In the genomic region with DNA sequence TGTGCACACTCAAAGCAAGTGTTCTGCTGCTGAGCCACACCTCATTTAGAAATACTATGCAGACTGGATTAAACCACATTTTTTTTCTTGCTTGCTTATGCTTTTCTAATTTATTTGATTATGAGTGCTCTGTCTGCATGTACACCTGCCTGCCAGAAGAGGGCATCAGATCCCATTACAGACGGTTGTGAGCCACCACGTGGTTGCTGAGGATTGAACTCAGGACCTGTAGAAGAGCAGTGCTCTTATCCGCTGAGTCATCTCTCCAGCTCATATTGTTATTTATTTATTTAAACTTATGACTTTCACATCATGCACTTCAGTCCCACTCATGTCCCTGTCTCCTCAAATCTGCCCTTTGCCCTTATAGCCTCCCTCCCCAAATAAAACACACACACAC, we compare ENCODE assay signal across 17 mouse cellular contexts. TPM values are rescaled to one million over a fixed set of nuclear protein-coding genes. Genes with fewer than 3 reads are reported as not detected.
DNase-seq lines count a peak whose midpoint lies in the region; ATAC-seq and TF ChIP-seq lines count a peak whose summit lies in the region.
"Had no signal": no experiment of that assay in that cellular context is flagged by ENCODE, and none has a peak within 500 bp of the region (broad histone marks: within the 10 kb centered on the region; RNA-seq: fewer than 3 reads in every experiment).

No protein-coding gene starts in this region.

- 31% methylated on average over 3 of the region's 3 CpGs for WGBS in liver, embryonic 13.5 days (ENCODE audit: insufficient replicate concordance)
- 39% methylated on average over 3 of the region's 3 CpGs for WGBS in liver, embryonic 12.5 days (ENCODE audit: insufficient replicate concordance)
- 42% methylated on average over 3 of the region's 3 CpGs for WGBS in liver, embryonic 15.5 days (ENCODE audit: insufficient replicate concordance)

- H3K4me1 ChIP-seq in liver, embryonic 13.5 days (replicated peaks) = peaks cover 66% of the 10 kb centered on the region
- peaks cover 56% of the 10 kb centered on the region for H3K4me1 ChIP-seq in liver, embryonic 12.5 days
- H3K4me1 ChIP-seq in ES-E14 (ENCODE audit: control insufficient read depth in 2 of 2, insufficient read depth in 2 of 2, low read length in 2 of 2, poor library complexity in 1 of 2) = peaks cover 0 to 3% of the 10 kb centered on the region in 2 experiments; a peak in 1 of 4 replicates
- peaks cover 58% of the 10 kb centered on the region for H3K4me1 ChIP-seq in liver, embryonic 15.5 days (replicated peaks)

- H3K9me3 ChIP-seq in liver, embryonic 13.5 days (replicated peaks) = no peaks in the 10 kb centered on the region
- H3K9me3 ChIP-seq in liver, embryonic 12.5 days (replicated peaks) = 0 out of 2 replicates have a peak, but pooled peaks cover 2% of the 10 kb centered on the region
- no peaks in the 10 kb centered on the region for H3K9me3 ChIP-seq in ES-E14 (ENCODE audit: control insufficient read depth, insufficient read depth, low read depth, low read length)
- H3K9me3 ChIP-seq in liver, embryonic 15.5 days (replicated peaks) = no peaks in the 10 kb centered on the region
- H3K9me3 ChIP-seq: embryonic facial prominence, embryonic 15.5 days; forebrain, embryonic 15.5 days had no signal

- ATAC-seq in cerebellum, adult (ENCODE audit: insufficient number of reproducible peaks, low FRiP score, low TSS enrichment) = no peak
- no peak for ATAC-seq in liver, embryonic 13.5 days (ENCODE audit: low read depth)
- ATAC-seq in liver, embryonic 12.5 days = no peak
- no peak for ATAC-seq in liver, embryonic 15.5 days (ENCODE audit: insufficient read depth)
- ATAC-seq: forebrain, embryonic 15.5 days had no signal

- in situ Hi-C loops in ES-E14 (cut with MboI; ENCODE audit: low sequenced_read_pairs in 2 of 2, unreplicated experiment in 2 of 2) = no loop called here

- intact Hi-C loops in gastrocnemius, postnatal 36 days (cut with DNase I) = no loop called here

- peak overlapping the region; percentile 98; the same call in 1 of the 2 replicates for H3K27ac ChIP-seq in liver, embryonic 13.5 days
- H3K27ac ChIP-seq in liver, embryonic 12.5 days = no peak overlapping the region
- H3K27ac ChIP-seq in ES-E14 (ENCODE audit: insufficient read depth, low read depth, low read length, poor library complexity, severe bottlenecking) = no peak overlapping the region
- 0 out of 2 replicates have a peak overlapping the region, but pooled peaks have one; percentile 31 for H3K27ac ChIP-seq in liver, embryonic 15.5 days (replicated peaks)
- H3K27ac ChIP-seq: embryonic facial prominence, embryonic 15.5 days; forebrain, embryonic 15.5 days had no signal

- no peak overlapping the region for H3K4me3 ChIP-seq in liver, embryonic 13.5 days (replicated peaks)
- no peak overlapping the region for H3K4me3 ChIP-seq in liver, embryonic 12.5 days
- no peak overlapping the region for H3K4me3 ChIP-seq in ES-E14 (ENCODE audit: insufficient read depth in 1 of 2, low read depth in 1 of 2, low read length in 2 of 2, poor library complexity in 1 of 2, severe bottlenecking in 1 of 2)
- H3K4me3 ChIP-seq in liver, embryonic 15.5 days (replicated peaks) = no peak overlapping the region
- H3K4me3 ChIP-seq: embryonic facial prominence, embryonic 15.5 days; forebrain, embryonic 15.5 days had no signal

- peaks cover 26% of the 10 kb centered on the region for H3K27me3 ChIP-seq in liver, embryonic 13.5 days
- peaks cover 28% of the 10 kb centered on the region for H3K27me3 ChIP-seq in liver, embryonic 12.5 days (replicated peaks)
- peaks cover 26% of the 10 kb centered on the region for H3K27me3 ChIP-seq in liver, embryonic 15.5 days

- no peak overlapping the region for H3K9ac ChIP-seq in liver, embryonic 13.5 days
- H3K9ac ChIP-seq in liver, embryonic 12.5 days = no peak overlapping the region
- no peak overlapping the region for H3K9ac ChIP-seq in ES-E14 (ENCODE audit: insufficient read depth, low read depth, low read length, poor library complexity, severe bottlenecking)
- no peak overlapping the region for H3K9ac ChIP-seq in liver, embryonic 15.5 days
- H3K9ac ChIP-seq: embryonic facial prominence, embryonic 15.5 days; forebrain, embryonic 15.5 days had no signal

- H3K4me2 ChIP-seq in liver, embryonic 13.5 days = no peak overlapping the region
- H3K4me2 ChIP-seq in liver, embryonic 12.5 days = no peak overlapping the region
- no peak overlapping the region for H3K4me2 ChIP-seq in liver, embryonic 15.5 days
- H3K4me2 ChIP-seq: embryonic facial prominence, embryonic 15.5 days; forebrain, embryonic 15.5 days had no signal

- DNase-seq in cerebellum, adult 9-10 months = peak; percentile 73
- DNase-seq in liver, embryonic 13.5 days = no peak
- DNase-seq in ES-E14 (ENCODE audit: low read depth, low spot score) = no peak
- no peak for DNase-seq in gastrocnemius, postnatal 36 days
- no peak for DNase-seq in urinary bladder, adult 18-20 months (ENCODE audit: low spot score in 2 of 2)
- DNase-seq: adrenal gland, postnatal 36 days; heart, postnatal 14 days had no signal

- no peaks in the 10 kb centered on the region for H3K36me3 ChIP-seq in liver, embryonic 13.5 days
- no peaks in the 10 kb centered on the region for H3K36me3 ChIP-seq in liver, embryonic 12.5 days
- no peaks in the 10 kb centered on the region for H3K36me3 ChIP-seq in ES-E14 (ENCODE audit: control insufficient read depth, insufficient read depth, low read length, poor library complexity, severe bottlenecking)
- no peaks in the 10 kb centered on the region for H3K36me3 ChIP-seq in liver, embryonic 15.5 days (replicated peaks)
- H3K36me3 ChIP-seq: embryonic facial prominence, embryonic 15.5 days; forebrain, embryonic 15.5 days had no signal

TF ChIP-seq in ES-E14, 5 proteins besides CTCF, POLR2A, EP300 and RAD21:
- TF ChIP-seq MAFK (IDR thresholded peaks at IDR 0.05; ENCODE audit: insufficient read depth, low read depth, low read length) (0 out of 2 replicates have a peak, but pooled peaks have one; percentile 39), ZC3H11A (IDR thresholded peaks at IDR 0.05; ENCODE audit: borderline replicate concordance, low read depth, low read length) (no peak), HCFC1 (IDR thresholded peaks at IDR 0.05; ENCODE audit: borderline replicate concordance, insufficient read depth, low read length) (no peak), ZNF384 (IDR thresholded peaks at IDR 0.05; ENCODE audit: low read depth, low read length) (no peak), CHD2 (IDR thresholded peaks at IDR 0.05; ENCODE audit: low read depth, low read length) (no peak)

RNA-seq across cellular contexts. Expression of a gene that starts 5.6 kb away (rescaled TPM):
- 11.0 and 13.2 TPM in 2 replicates for polyA plus RNA-seq in liver, embryonic 13.5 days (2015; fragmentation: Nextera tagmentation; extraction: Ambion mirVana)
- polyA plus RNA-seq in liver, embryonic 12.5 days (2016; fragmentation: Nextera tagmentation; extraction: Ambion mirVana) = 9.8 and 10.1 TPM in 2 replicates
- total RNA-seq in ES-E14 (2012; rRNA removed) = 0.11 and 0.13 TPM in 2 replicates
- polyA plus RNA-seq in liver, embryonic 15.5 days (2015; fragmentation: Nextera tagmentation; extraction: Ambion mirVana) = 18.7 and 23.0 TPM in 2 replicates
- under 1 TPM; 0.08 to 0.12 TPM for total RNA-seq in gastrocnemius, postnatal 36 days (2021)

RNA-seq across cellular contexts. Expression of a gene that starts 5.8 kb away (rescaled TPM):
- 0.53 and 0.59 TPM in 2 replicates for polyA plus RNA-seq in liver, embryonic 13.5 days (2015; fragmentation: Nextera tagmentation; extraction: Ambion mirVana)
- 0.14 and 0.48 TPM in 2 replicates for polyA plus RNA-seq in liver, embryonic 12.5 days (2016; fragmentation: Nextera tagmentation; extraction: Ambion mirVana)
- total RNA-seq in ES-E14 (2012; rRNA removed) = not detected in 2 replicates
- 0.62 and 0.99 TPM in 2 replicates for polyA plus RNA-seq in liver, embryonic 15.5 days (2015; fragmentation: Nextera tagmentation; extraction: Ambion mirVana)
- not detected for total RNA-seq in gastrocnemius, postnatal 36 days (2021)
- total RNA-seq: adrenal gland, postnatal 36 days; heart, postnatal 14 days; megakaryocyte progenitor cell, adult 5-6 weeks had no signal
- polyA plus RNA-seq: embryonic facial prominence, embryonic 15.5 days; gonadal fat pad, adult 2 months; intestine, embryonic 14.5 days; limb, embryonic 11.5 days; stomach, embryonic 14.5 days had no signal

RNA-seq across cellular contexts. Expression of a gene that starts 15.4 kb away (rescaled TPM):
- not detected in 2 replicates for polyA plus RNA-seq in liver, embryonic 13.5 days (2015; fragmentation: Nextera tagmentation; extraction: Ambion mirVana)
- not detected in 2 replicates for polyA plus RNA-seq in liver, embryonic 12.5 days (2016; fragmentation: Nextera tagmentation; extraction: Ambion mirVana)
- total RNA-seq in ES-E14 (2012; rRNA removed) = not detected in 2 replicates
- not detected in 2 replicates for polyA plus RNA-seq in liver, embryonic 15.5 days (2015; fragmentation: Nextera tagmentation; extraction: Ambion mirVana)
- not detected for total RNA-seq in gastrocnemius, postnatal 36 days (2021)
- total RNA-seq: adrenal gland, postnatal 36 days; heart, postnatal 14 days; megakaryocyte progenitor cell, adult 5-6 weeks had no signal
- polyA plus RNA-seq: embryonic facial prominence, embryonic 15.5 days; forebrain, embryonic 15.5 days; gonadal fat pad, adult 2 months; intestine, embryonic 14.5 days; limb, embryonic 11.5 days; stomach, embryonic 14.5 days had no signal

RNA-seq across cellular contexts. Expression of a gene that starts 28.7 kb away (rescaled TPM):
- 1.5 and 1.6 TPM in 2 replicates for polyA plus RNA-seq in liver, embryonic 13.5 days (2015; fragmentation: Nextera tagmentation; extraction: Ambion mirVana)
- polyA plus RNA-seq in liver, embryonic 12.5 days (2016; fragmentation: Nextera tagmentation; extraction: Ambion mirVana) = 1.9 and 2.0 TPM in 2 replicates
- 0.74 and 1.7 TPM in 2 replicates for total RNA-seq in ES-E14 (2012; rRNA removed)
- 2.9 and 4.0 TPM in 2 replicates for polyA plus RNA-seq in liver, embryonic 15.5 days (2015; fragmentation: Nextera tagmentation; extraction: Ambion mirVana)
- total RNA-seq in gastrocnemius, postnatal 36 days (2021) = under 1 TPM; 0.38 to 0.59 TPM

RNA-seq across cellular contexts. Expression of a gene that starts 28.8 kb away (rescaled TPM):
- 0.07 TPM in 2 replicates for polyA plus RNA-seq in liver, embryonic 13.5 days (2015; fragmentation: Nextera tagmentation; extraction: Ambion mirVana)
- polyA plus RNA-seq in liver, embryonic 12.5 days (2016; fragmentation: Nextera tagmentation; extraction: Ambion mirVana) = 0.05 and 0.10 TPM in 2 replicates
- not detected in 2 replicates for total RNA-seq in ES-E14 (2012; rRNA removed)
- polyA plus RNA-seq in liver, embryonic 15.5 days (2015; fragmentation: Nextera tagmentation; extraction: Ambion mirVana) = 0.09 and 0.13 TPM in 2 replicates
- not detected for total RNA-seq in gastrocnemius, postnatal 36 days (2021)
- total RNA-seq: heart, postnatal 14 days; megakaryocyte progenitor cell, adult 5-6 weeks had no signal
- polyA plus RNA-seq: forebrain, embryonic 15.5 days; intestine, embryonic 14.5 days had no signal

Comparison
In these comparisons a context has a peak if more than half of its experiments do, and no peak if none do; other contexts are left out.
1. H3K27ac ChIP-seq: peak in liver, embryonic 13.5 days (single experiment) and liver, embryonic 15.5 days (single experiment); none in liver, embryonic 12.5 days (single experiment) and ES-E14 (single experiment).